Mouse (Mus musculus) kidney, embryonic 16.5 days (tissue): ENCODE results near the gene Zfp64. TPM values are rescaled to one million over a fixed set of nuclear protein-coding genes. Genes with fewer than 3 reads are reported as not detected.
"Not testable (repeated sequence)": the region's sequence is repeated elsewhere in the genome, so short reads cannot be mapped to it uniquely, and the experiment has no call there.

Source experiments
- ATAC-seq: fragments of 200-750 bp; cut with Nextera tagmentation; 2 replicates; pipeline ENCODE4 v1.8.0; 2017; ENCODE audit warnings: moderate TSS enrichment; ENCODE audit not compliant: low FRiP score, low TSS enrichment
- H3K27ac ChIP-seq: fragments of 300-500 bp; sonication (generic); 2 replicates; pipeline ENCODE4 v1.5.1; 2014; ENCODE audit warnings: low read length
- H3K27me3 ChIP-seq: fragments of 300-500 bp; sonication (generic); 2 replicates; pipeline ENCODE4 v1.6.1; 2014; ENCODE audit warnings: low read length, control low read depth, mixed read lengths; ENCODE audit not compliant: insufficient read depth
- H3K36me3 ChIP-seq: fragments of 300-500 bp; sonication (generic); 2 replicates; pipeline ENCODE4 v1.6.1; 2014; ENCODE audit warnings: low read length, control low read depth, mixed read lengths; ENCODE audit not compliant: insufficient read depth
- H3K4me1 ChIP-seq: fragments of 300-500 bp; sonication (generic); 2 replicates; pipeline ENCODE4 v1.6.1; 2014; ENCODE audit warnings: low read length, control low read depth, mixed read lengths; ENCODE audit not compliant: insufficient read depth
- H3K4me2 ChIP-seq: fragments of 300-500 bp; sonication (generic); replicated peaks from 2 replicates; pipeline ENCODE4 v1.6.1; 2014; ENCODE audit warnings: low read depth, low read length
- H3K4me3 ChIP-seq: fragments of 300-500 bp; sonication (generic); 2 replicates; pipeline ENCODE4 v1.5.1; 2014; ENCODE audit warnings: mild to moderate bottlenecking, low read length
- H3K9ac ChIP-seq: fragments of 300-500 bp; sonication (generic); replicated peaks from 2 replicates; pipeline ENCODE4 v1.6.1; 2014; ENCODE audit warnings: low read length
- H3K9me3 ChIP-seq: fragments of 300-500 bp; sonication (generic); 2 replicates; pipeline ENCODE4 v1.6.1; 2016; ENCODE audit warnings: low read length, control low read depth
- WGBS: fragments of 180-500 bp; shearing (Covaris S2); extraction: QIAGEN DNeasy Blood & Tissue Kit; methylation state at CpG from one replicate; pipeline ENCODE4 v1.1.7; 2014; 5-methylcytosine and 5-hydroxymethylcytosine counted together
- polyA plus RNA-seq: library from polyadenylated mRNA; unstranded; fragments of >200 nt; fragmentation: Nextera tagmentation; extraction: Ambion mirVana; gene quantifications from 2 replicates; pipeline ENCODE4 v1.2.1, GENCODE M21; 2015

The Zfp64 gene
- polyA plus RNA-seq, 1 experiment from 2014 or later = 30.1 TPM

GRCm38 (mm10) chr2:168864905-168865304 is 90.5 kb downstream of the Zfp64 start:
- no peaks in the 10 kb centered on the region for H3K27me3 ChIP-seq
- H3K4me3 ChIP-seq = no peak overlapping the region
- 87% methylated on average over 5 of the region's 5 CpGs for WGBS
- H3K36me3 ChIP-seq = no peaks in the 10 kb centered on the region
- H3K4me2 ChIP-seq = no peak overlapping the region
- no peak for ATAC-seq
- no peaks in the 10 kb centered on the region for H3K9me3 ChIP-seq
- no peak overlapping the region for H3K27ac ChIP-seq
- H3K9ac ChIP-seq = no peak overlapping the region
- H3K4me1 ChIP-seq = no peaks in the 10 kb centered on the region

DNA sequence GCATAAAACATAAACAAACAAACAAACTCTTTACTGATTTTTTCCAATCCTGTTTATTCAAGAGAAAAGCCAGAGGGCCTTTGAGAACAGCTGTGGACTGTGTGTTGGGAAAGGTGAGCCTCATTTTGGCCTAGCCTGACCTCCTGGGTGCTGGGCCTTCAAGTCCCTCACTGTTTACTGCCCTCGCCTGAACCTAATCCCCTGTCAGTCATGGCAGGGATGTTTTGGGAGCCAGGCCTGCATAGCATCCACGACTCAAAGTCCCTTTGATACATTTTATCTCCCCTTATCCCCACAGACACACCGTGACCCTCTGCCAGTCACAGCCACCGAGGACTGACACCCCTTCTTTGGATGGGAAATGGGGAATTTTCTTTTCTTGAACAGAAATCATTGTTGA is 92.7 kb downstream of the Zfp64 start:
- Histone ChIP-seq H3K4me2 (no peak overlapping the region), H3K4me3 (no peak overlapping the region), H3K27me3 (no peaks in the 10 kb centered on the region), H3K9ac (no peak overlapping the region), H3K27ac (no peak overlapping the region), H3K4me1 (no peaks in the 10 kb centered on the region), H3K9me3 (no peaks in the 10 kb centered on the region), H3K36me3 (no peaks in the 10 kb centered on the region)
- ATAC-seq = no peak
- 47% methylated on average over 4 of the region's 4 CpGs for WGBS

GRCm38 (mm10) chr2:168860922-168861740 is 94.3 kb downstream of the Zfp64 start:
- H3K9ac ChIP-seq = no peak overlapping the region
- no peak overlapping the region for H3K27ac ChIP-seq
- H3K27me3 ChIP-seq = no peaks in the 10 kb centered on the region
- no peak overlapping the region for H3K4me2 ChIP-seq
- no peaks in the 10 kb centered on the region for H3K9me3 ChIP-seq
- no peaks in the 10 kb centered on the region for H3K4me1 ChIP-seq
- no peaks in the 10 kb centered on the region for H3K36me3 ChIP-seq
- WGBS = 67% methylated on average over 24 of the region's 24 CpGs
- no peak for ATAC-seq
- H3K4me3 ChIP-seq = no peak overlapping the region

DNA sequence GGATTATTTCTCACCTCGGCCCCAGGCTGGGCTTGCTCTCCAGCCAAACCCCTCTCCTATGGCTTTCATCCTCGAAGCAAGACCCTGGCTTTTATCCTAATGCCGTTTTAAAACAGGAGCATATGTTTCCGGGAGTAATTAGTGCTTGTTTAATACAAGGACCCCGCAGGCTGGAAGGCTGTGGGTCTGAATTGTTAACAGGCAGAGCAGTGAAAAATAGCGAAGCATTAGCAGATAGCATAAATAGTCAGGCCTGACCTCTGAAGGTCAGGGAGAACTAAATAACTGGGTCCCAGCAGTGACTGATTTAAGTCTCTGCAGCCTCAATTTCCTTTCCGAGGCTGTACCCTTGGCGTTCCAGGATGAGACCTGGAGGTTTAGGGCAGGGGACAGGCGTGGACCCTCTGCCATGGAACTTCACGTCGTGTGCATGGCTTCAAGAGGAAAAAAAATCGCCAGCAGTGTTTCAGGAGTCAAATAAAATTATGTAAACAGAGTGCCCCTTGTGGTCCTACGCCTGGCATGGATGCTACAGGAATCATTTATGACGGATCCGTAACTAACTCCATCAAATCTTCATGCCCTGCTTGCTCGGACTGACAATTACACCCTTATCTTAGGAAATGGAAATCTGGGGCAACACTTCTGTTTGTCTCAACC is 95.2 kb downstream of the Zfp64 start:
- Histone ChIP-seq H3K4me3 (no peak overlapping the region), H3K36me3 (no peaks in the 10 kb centered on the region), H3K27ac (no peak overlapping the region), H3K4me1 (no peaks in the 10 kb centered on the region), H3K27me3 (no peaks in the 10 kb centered on the region), H3K9ac (no peak overlapping the region), H3K4me2 (no peak overlapping the region), H3K9me3 (no peaks in the 10 kb centered on the region)
- WGBS = 23% methylated on average over 16 of the region's 16 CpGs
- ATAC-seq = no peak

GRCm38 (mm10) chr2:168856638-168857037 is 98.7 kb downstream of the Zfp64 start:
- no peak for ATAC-seq
- no peaks in the 10 kb centered on the region for H3K4me1 ChIP-seq
- H3K36me3 ChIP-seq = no peaks in the 10 kb centered on the region
- H3K27ac ChIP-seq = no peak overlapping the region
- no peak overlapping the region for H3K4me3 ChIP-seq
- H3K9ac ChIP-seq = no peak overlapping the region
- no peaks in the 10 kb centered on the region for H3K9me3 ChIP-seq
- no peak overlapping the region for H3K4me2 ChIP-seq
- 46% methylated on average over 7 of the region's 7 CpGs for WGBS
- H3K27me3 ChIP-seq = no peaks in the 10 kb centered on the region

- no peak for ATAC-seq
- Histone ChIP-seq H3K27ac (no peak overlapping the region), H3K4me2 (no peak overlapping the region), H3K9ac (no peak overlapping the region), H3K27me3 (no peaks in the 10 kb centered on the region), H3K9me3 (no peaks in the 10 kb centered on the region), H3K4me3 (no peak overlapping the region), H3K4me1 (no peaks in the 10 kb centered on the region), H3K36me3 (no peaks in the 10 kb centered on the region)
- 23% methylated on average over 1 of the region's 1 CpGs for WGBS
Observed at GRCm38 (mm10) chr2:168854777-168855176, 100.6 kb downstream of the Zfp64 start.

DNA sequence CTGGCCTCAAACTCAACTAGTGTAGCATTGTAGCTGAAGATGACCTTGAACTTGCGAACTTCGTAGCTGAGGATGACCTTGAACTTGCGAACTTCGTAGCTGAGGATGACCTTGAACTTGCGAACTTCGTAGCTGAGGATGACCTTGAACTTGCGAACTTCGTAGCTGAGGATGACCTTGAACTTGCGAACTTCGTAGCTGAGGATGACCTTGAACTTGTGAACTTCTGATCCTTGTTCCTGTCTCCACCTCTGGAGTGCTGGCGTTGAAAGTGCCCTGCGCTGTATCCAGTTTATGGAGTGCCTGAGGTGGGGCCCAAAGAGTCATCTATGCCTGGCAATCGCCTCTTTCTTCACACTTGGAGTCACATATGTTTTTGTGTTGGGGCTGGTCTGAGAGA is 101.5 kb downstream of the Zfp64 start:
- H3K36me3 ChIP-seq, H3K9me3 ChIP-seq, H3K4me3 ChIP-seq, ATAC-seq, H3K4me2 ChIP-seq, H3K27me3 ChIP-seq, H3K9ac ChIP-seq, H3K27ac ChIP-seq, H3K4me1 ChIP-seq: not testable (repeated sequence)
- WGBS = 88% methylated on average over 11 of the region's 13 CpGs

DNA sequence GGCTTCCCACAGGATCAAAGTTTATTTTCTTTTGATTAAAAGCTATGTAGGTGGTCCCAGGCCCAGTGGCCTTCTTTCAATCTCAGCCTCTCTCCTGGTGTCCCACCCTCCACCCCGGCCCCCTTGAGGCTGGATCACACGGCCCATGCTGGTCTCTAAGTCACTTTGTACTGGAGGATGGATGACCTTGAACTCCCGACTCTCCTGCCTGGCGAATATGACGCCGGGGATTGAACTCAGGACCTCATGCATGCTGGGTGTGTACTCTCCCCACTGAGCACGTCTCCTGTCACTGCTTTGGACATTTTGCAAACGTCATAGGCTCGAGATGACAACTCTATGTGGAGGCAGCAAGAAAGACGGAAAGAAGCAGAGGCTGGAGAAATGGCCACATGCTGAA is 103.8 kb downstream of the Zfp64 start:
- Histone ChIP-seq H3K9me3 (no peaks in the 10 kb centered on the region), H3K9ac (no peak overlapping the region), H3K27ac (no peak overlapping the region), H3K4me1 (0 out of 2 replicates have a peak, but pooled peaks cover 4% of the 10 kb centered on the region), H3K36me3 (no peaks in the 10 kb centered on the region), H3K4me2 (no peak overlapping the region), H3K27me3 (peaks cover 4% of the 10 kb centered on the region; the same call in 1 of the 2 replicates), H3K4me3 (no peak overlapping the region)
- ATAC-seq = no peak
- 61% methylated on average over 10 of the region's 10 CpGs for WGBS

DNA sequence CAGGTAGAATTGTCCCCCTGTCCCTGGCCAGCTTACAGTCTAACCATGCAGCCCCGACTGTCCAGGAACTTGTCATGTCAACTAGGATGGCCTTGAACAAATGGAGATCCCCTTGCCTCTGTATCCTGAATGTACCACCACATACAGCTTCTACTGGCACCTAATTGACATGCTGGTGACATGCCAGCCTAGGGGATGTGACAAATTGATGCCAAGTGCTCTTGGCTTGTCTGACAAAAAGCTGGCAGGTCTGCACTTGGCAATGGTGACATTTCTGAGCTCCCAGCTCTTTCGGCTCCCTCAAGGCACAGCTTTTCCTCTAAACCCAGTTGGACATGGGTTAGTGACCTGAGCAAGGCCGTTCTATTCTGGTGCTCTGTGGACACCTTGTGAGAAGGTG is 106.8 kb downstream of the Zfp64 start:
- Histone ChIP-seq H3K9me3 (no peaks in the 10 kb centered on the region), H3K4me3 (no peak overlapping the region), H3K27me3 (peaks cover 17% of the 10 kb centered on the region), H3K27ac (no peak overlapping the region), H3K4me1 (0 out of 2 replicates have a peak, but pooled peaks cover 4% of the 10 kb centered on the region), H3K9ac (no peak overlapping the region), H3K36me3 (no peaks in the 10 kb centered on the region), H3K4me2 (no peak overlapping the region)
- no peak for ATAC-seq
- WGBS = 92% methylated on average over 3 of the region's 3 CpGs

- Histone ChIP-seq H3K9ac (no peak overlapping the region), H3K27ac (no peak overlapping the region), H3K9me3 (peaks cover 6% of the 10 kb centered on the region; the same call in 1 of the 2 replicates), H3K4me2 (no peak overlapping the region), H3K27me3 (peaks cover 39% of the 10 kb centered on the region), H3K4me3 (no peak overlapping the region), H3K36me3 (no peaks in the 10 kb centered on the region), H3K4me1 (peaks cover 11% of the 10 kb centered on the region; the same call in 1 of the 2 replicates)
- ATAC-seq = no peak
- WGBS = 74% methylated on average over 7 of the region's 7 CpGs
Observed at GRCm38 (mm10) chr2:168846180-168846720, 109.1 kb downstream of the Zfp64 start.
